Mouse (Mus musculus): ENCODE data around the gene Pink1. TPM values are rescaled to one million over a fixed set of nuclear protein-coding genes. Genes with fewer than 3 reads are reported as not detected.

Pink1 gene
- polyA plus RNA-seq, 2 experiments = 14.3 to 19.2 TPM

DNA sequence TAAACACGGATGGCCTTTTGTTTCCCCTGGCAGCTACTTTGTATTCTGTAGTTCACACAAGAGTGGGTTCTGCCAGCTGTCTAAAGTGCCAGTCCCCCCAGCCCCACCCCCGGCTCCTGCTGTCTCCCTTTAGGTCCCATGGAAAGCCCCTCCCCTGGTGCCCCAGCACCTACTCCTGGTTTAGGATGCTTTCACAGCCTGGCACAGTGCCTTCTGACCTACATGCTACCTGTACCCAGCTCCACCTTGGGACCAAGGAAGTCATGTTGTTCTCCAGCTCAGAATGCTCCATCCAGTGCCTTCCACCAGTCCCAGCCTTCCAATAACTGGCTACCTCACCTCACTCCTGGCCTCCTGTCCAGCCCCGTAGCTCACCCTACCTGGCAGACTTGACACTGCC is 19.1 kb downstream of the Pink1 start:
- Histone ChIP-seq H3K9me3 (ENCODE audit: control insufficient read depth, low read length) (no peaks in the 10 kb centered on the region), H3K36me3 (replicated peaks; ENCODE audit: control insufficient read depth, insufficient read depth, low read depth) (peaks cover 31% of the 10 kb centered on the region), H3K4me3 (ENCODE audit: insufficient read depth in 1 of 2, low read depth in 2 of 2, low read length in 2 of 2) (no peak overlapping the region), H3K9ac (replicated peaks) (no peak overlapping the region), H3K4me2 (ENCODE audit: low read depth) (no peak overlapping the region), H3K4me1 (replicated peaks; ENCODE audit: control insufficient read depth in 2 of 2, insufficient read depth in 2 of 2, low read length in 1 of 2) (peaks cover 4 to 17% of the 10 kb centered on the region in 2 experiments), H3K27ac (no peak overlapping the region), H3K27me3 (ENCODE audit: control insufficient read depth, insufficient read depth, low read length) (no peaks in the 10 kb centered on the region)
- ATAC-seq (ENCODE audit: insufficient read depth) (no peak), DNase-seq (ENCODE audit: low read depth in 3 of 3, low spot score in 3 of 3) (no peak)
- 82% methylated on average over 3 of the region's 3 CpGs for WGBS (ENCODE audit: insufficient replicate concordance)
- no peak for TF ChIP-seq CTCF (IDR thresholded peaks at IDR 0.05; ENCODE audit: low read depth)
- TF ChIP-seq EP300 (IDR thresholded peaks at IDR 0.05; ENCODE audit: low read depth) = no peak

DNA sequence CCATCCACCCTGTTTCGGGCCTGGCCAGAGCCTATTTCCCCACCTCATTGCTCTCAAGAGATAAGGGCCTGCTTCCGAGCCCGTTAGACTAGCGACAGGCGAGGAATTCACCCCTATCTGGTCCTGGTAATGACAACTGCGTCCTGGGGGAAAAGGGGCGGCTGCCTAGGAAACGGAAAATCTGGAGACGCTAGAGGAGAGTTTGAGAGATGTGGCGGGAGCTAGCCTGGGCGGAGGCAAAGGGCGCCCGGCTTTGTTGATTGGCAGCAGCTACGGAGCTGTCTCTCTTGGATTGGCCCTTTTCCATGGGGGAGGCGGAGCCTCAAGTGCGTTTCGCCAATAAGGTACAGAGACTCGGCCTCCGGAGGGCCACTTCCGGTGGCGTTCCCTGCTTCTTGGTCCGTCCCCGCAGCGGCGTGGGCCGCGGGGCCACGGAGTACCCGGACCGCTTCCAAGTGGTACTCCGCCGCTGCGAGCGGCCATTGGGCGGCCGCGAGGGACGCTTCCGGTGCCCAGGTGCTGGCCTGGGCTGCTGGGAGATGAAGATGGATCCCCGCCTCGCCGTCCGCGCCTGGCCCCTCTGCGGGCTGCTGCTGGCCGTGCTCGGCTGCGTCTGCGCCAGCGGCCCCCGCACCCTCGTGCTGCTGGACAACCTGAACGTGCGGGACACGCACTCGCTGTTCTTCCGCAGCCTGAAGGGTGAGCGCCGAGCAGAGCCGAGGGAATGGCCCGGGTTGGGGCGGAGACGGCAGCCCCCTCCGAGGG is 21.6 kb downstream of the Pink1 start, which contains the start of gene Ddost:
Gene Ddost (plus strand): TSS at position 391 of the 765 bp plus-strand sequence.
- peak within 1 kb of the TSS; percentile 70 for H3K27ac ChIP-seq
- under 1% methylated on average over 64 of the region's 64 CpGs for WGBS (ENCODE audit: insufficient replicate concordance)

DNA sequence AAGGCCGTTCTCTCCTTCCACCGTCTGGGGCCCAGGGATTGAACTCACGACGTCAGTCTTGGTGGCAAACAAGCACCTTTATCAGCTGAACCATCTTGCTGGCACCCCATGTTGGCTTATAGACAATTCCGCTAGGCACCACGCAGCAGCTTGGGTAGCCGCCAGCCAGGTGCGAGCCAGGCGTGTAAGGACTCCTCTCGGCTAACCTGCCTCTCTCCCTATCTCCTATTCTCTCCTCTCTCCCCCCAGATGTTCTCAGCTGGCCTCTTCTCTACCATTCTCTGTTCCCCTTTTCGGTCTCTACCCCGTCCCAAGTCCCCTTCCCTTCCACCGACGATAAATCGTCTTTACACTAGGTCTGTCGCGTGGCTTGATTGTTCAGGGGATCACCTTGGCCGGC is 22.4 kb downstream of the Pink1 start:
- DNase-seq (ENCODE audit: low read depth in 3 of 3, low spot score in 3 of 3) = no peak
- H3K4me1 ChIP-seq (replicated peaks; ENCODE audit: control insufficient read depth in 2 of 2, insufficient read depth in 2 of 2, low read length in 1 of 2) = peaks cover 4 to 17% of the 10 kb centered on the region in 2 experiments
- H3K27me3 ChIP-seq (ENCODE audit: control insufficient read depth, insufficient read depth, low read length) = no peaks in the 10 kb centered on the region
- ATAC-seq (ENCODE audit: insufficient read depth) = no peak
- H3K27ac ChIP-seq = peak overlapping the region; percentile 70
- peak overlapping the region; percentile 92 to 93 for H3K4me3 ChIP-seq (ENCODE audit: insufficient read depth in 1 of 2, low read depth in 2 of 2, low read length in 2 of 2)
- TF ChIP-seq CTCF (IDR thresholded peaks at IDR 0.05; ENCODE audit: low read depth) = no peak
- TF ChIP-seq EP300 (IDR thresholded peaks at IDR 0.05; ENCODE audit: low read depth) = no peak
- peak overlapping the region; percentile 59 for H3K9ac ChIP-seq (replicated peaks)
- no peaks in the 10 kb centered on the region for H3K9me3 ChIP-seq (ENCODE audit: control insufficient read depth, low read length)
- peak overlapping the region; percentile 79 for H3K4me2 ChIP-seq (ENCODE audit: low read depth)
- WGBS (ENCODE audit: insufficient replicate concordance) = 7% methylated on average over 18 of the region's 18 CpGs
- H3K36me3 ChIP-seq (replicated peaks; ENCODE audit: control insufficient read depth, insufficient read depth, low read depth) = peaks cover 12% of the 10 kb centered on the region

More for the DNA sequence above, 21.6 kb downstream of the Pink1 start, which contains the start of gene Ddost:
- Histone ChIP-seq H3K36me3 (replicated peaks; ENCODE audit: control insufficient read depth, insufficient read depth, low read depth) (peaks cover 13% of the 10 kb centered on the region), H3K4me2 (ENCODE audit: low read depth) (peak within 1 kb of the TSS; percentile 82), H3K9ac (replicated peaks) (peak within 1 kb of the TSS; percentile 90), H3K27me3 (ENCODE audit: control insufficient read depth, insufficient read depth, low read length) (no peaks in the 10 kb centered on the region), H3K4me1 (replicated peaks; ENCODE audit: control insufficient read depth in 2 of 2, insufficient read depth in 2 of 2, low read length in 1 of 2) (peaks cover 4 to 17% of the 10 kb centered on the region in 2 experiments), H3K4me3 (ENCODE audit: insufficient read depth in 1 of 2, low read depth in 2 of 2, low read length in 2 of 2) (peak within 1 kb of the TSS; percentile 92 to 93), H3K9me3 (ENCODE audit: control insufficient read depth, low read length) (no peaks in the 10 kb centered on the region)
- ATAC-seq (ENCODE audit: insufficient read depth) (peak; percentile 98), DNase-seq (ENCODE audit: low read depth in 3 of 3, low spot score in 3 of 3) (peak; percentile 99)
- TF ChIP-seq EP300 (IDR thresholded peaks at IDR 0.05; ENCODE audit: low read depth) = 0 out of 2 replicates have a peak, but pooled peaks have one; percentile 3
- no peak for TF ChIP-seq CTCF (IDR thresholded peaks at IDR 0.05; ENCODE audit: low read depth)

DNA sequence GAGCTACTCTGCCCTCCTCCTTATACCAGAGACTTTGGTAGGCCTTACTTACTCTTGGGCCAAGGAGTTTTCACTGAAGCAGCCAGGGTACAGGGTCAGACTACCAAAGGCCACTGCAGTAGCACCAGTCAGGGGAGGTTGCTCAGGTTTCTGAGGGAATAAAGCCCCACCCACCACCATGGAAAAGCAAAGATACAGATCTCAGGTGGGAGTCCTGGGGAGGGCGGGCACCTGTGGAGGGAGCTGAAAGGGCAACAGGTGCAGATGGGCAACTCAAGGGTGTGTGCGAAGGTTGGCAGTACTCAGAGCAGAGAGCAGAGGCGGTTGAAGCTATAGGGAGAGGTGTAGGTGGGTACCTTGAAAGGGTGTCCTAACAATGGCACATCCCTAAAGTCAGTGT is 23.1 kb downstream of the Pink1 start:
- Histone ChIP-seq H3K4me3 (ENCODE audit: insufficient read depth in 1 of 2, low read depth in 2 of 2, low read length in 2 of 2) (no peak overlapping the region), H3K36me3 (replicated peaks; ENCODE audit: control insufficient read depth, insufficient read depth, low read depth) (peaks cover 8% of the 10 kb centered on the region), H3K9me3 (ENCODE audit: control insufficient read depth, low read length) (no peaks in the 10 kb centered on the region), H3K9ac (replicated peaks) (no peak overlapping the region), H3K27ac (no peak overlapping the region), H3K4me1 (replicated peaks; ENCODE audit: control insufficient read depth in 2 of 2, insufficient read depth in 2 of 2, low read length in 1 of 2) (peaks cover 4 to 17% of the 10 kb centered on the region in 2 experiments), H3K4me2 (ENCODE audit: low read depth) (peak overlapping the region; percentile 79), H3K27me3 (ENCODE audit: control insufficient read depth, insufficient read depth, low read length) (no peaks in the 10 kb centered on the region)
- TF ChIP-seq CTCF (IDR thresholded peaks at IDR 0.05; ENCODE audit: low read depth) = no peak
- TF ChIP-seq EP300 (IDR thresholded peaks at IDR 0.05; ENCODE audit: low read depth) = no peak
- 90% methylated on average over 3 of the region's 3 CpGs for WGBS (ENCODE audit: insufficient replicate concordance)
- DNase-seq (ENCODE audit: low read depth in 3 of 3, low spot score in 3 of 3) (no peak), ATAC-seq (ENCODE audit: insufficient read depth) (no peak)

DNA sequence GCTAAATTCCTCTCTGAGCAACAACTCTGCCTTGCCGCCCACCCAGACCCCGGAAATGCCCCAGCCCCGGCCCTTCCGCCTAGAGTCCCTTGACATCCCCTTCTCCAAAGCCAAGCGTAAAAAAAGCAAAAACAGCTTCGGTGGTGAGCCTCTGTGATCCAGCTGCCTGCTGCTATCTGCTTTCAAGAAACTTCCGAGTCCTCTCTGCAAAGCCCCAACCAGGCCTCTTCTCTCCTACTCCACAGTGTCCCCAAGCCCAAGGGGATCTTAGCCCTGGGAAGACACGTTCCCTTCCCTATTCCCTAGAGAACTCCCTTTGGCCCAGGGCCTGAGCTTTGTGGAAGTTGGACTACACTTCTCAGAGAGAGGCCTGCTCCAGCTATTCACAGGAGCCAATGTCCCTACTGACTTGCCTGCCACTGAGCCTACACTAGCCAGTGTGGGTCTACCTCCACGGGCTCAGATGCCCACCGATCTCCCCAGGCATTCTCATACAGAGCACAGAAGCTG is 24.8 kb downstream of the Pink1 start:
- Histone ChIP-seq H3K9me3 (ENCODE audit: control insufficient read depth, low read length) (no peaks in the 10 kb centered on the region), H3K9ac (replicated peaks) (no peak overlapping the region), H3K27me3 (ENCODE audit: control insufficient read depth, insufficient read depth, low read length) (no peaks in the 10 kb centered on the region), H3K4me2 (ENCODE audit: low read depth) (no peak overlapping the region), H3K4me3 (ENCODE audit: insufficient read depth in 1 of 2, low read depth in 2 of 2, low read length in 2 of 2) (no peak overlapping the region), H3K27ac (no peak overlapping the region), H3K36me3 (replicated peaks; ENCODE audit: control insufficient read depth, insufficient read depth, low read depth) (no peaks in the 10 kb centered on the region), H3K4me1 (replicated peaks; ENCODE audit: control insufficient read depth in 2 of 2, insufficient read depth in 2 of 2, low read length in 1 of 2) (peaks cover 4 to 17% of the 10 kb centered on the region in 2 experiments)
- ATAC-seq (ENCODE audit: insufficient read depth) = no peak
- no peak for DNase-seq (ENCODE audit: low read depth in 3 of 3, low spot score in 3 of 3)
- 70% methylated on average over 10 of the region's 10 CpGs for WGBS (ENCODE audit: insufficient replicate concordance)
- TF ChIP-seq CTCF (IDR thresholded peaks at IDR 0.05; ENCODE audit: low read depth) (no peak), EP300 (IDR thresholded peaks at IDR 0.05; ENCODE audit: low read depth) (no peak)

Data from liver, embryonic 14.5 days (tissue).